Mouse (Mus musculus): ENCODE data around the gene Ptgfrn.

The Ptgfrn gene

GRCm38 (mm10) chr3:101003575-101004356 lies 106.3 kb downstream of the Ptgfrn start:
- no peak for DNase-seq (ENCODE audit: low read depth)

GRCm38 (mm10) chr3:100999732-101000131 lies 110.3 kb downstream of the Ptgfrn start:
- no peak for DNase-seq (ENCODE audit: low read depth)

GRCm38 (mm10) chr3:100998904-100999340 lies 111.2 kb downstream of the Ptgfrn start:
- peak; percentile 58 for DNase-seq (ENCODE audit: low read depth)

DNA sequence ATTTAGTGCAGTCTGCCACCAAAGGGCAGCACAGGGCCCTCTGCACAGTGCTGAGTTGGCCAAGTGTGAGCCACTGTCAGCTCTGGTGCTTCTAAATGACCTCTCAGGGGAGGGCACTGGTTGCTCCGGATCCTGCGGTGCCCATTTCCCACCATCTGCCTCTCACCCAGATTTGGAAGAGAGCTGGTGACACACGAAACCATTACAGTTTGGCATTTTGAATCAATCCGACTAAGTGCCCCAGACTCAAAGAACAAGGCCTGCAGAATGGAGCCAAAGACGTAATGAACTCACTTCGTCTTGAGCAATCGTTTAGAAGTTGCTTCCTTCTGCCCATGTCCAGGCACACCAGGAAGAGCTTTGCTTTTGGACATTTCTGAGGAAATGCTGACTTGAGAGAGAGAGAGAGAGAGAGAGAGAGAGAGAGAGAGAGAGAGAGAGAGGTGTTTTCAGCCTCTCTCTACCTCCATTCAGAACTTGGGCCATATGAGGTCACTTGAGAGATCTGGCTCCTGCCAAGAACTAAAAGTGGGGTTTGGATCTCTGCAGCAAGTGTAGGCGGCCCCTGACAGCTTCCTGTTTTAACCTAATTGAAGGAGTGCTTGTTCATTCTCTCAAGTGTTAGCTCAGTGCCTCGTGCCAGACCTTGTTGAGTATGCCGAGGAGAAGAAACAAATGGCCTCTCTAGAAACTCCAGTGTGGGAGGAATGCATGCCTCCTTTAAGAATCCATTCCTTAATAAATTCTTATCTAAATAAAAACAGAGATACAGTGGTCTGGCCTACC lies 112.1 kb downstream of the Ptgfrn start:
- DNase-seq (ENCODE audit: low read depth) = no peak

GRCm38 (mm10) chr3:100994252-100994651 lies 115.8 kb downstream of the Ptgfrn start:
- no peak for DNase-seq (ENCODE audit: low read depth)

- DNase-seq (ENCODE audit: low read depth) = no peak
Measured at GRCm38 (mm10) chr3:100993718-100994117, 116.4 kb downstream of the Ptgfrn start.

GRCm38 (mm10) chr3:100993158-100993557 lies 116.9 kb downstream of the Ptgfrn start:
- no peak for DNase-seq (ENCODE audit: low read depth)
